Comparison of ENCODE assay signal across 24 mouse cellular contexts in the genomic region with DNA sequence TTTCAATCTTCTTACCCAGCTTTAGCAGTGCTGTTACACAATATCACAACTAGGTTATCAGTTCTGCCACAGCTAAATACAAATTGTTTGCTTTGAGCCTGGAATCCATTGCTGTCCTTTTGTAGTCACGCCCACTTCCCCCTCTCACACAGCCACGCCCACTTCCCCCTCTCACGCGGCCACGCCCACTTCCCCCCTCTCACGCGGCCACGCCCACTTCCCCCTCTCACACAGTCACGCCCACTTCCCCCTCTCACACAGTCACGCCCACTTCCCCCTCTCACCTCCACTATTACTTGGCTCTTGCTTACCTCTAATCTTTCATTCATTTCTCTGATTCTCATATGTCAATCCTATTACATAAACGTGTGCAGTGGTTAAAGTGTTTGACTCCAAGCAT. TPM values are rescaled to one million over a fixed set of nuclear protein-coding genes. Genes with fewer than 3 reads are reported as not detected.
DNase-seq lines count a peak whose midpoint lies in the region; ATAC-seq and TF ChIP-seq lines count a peak whose summit lies in the region.
"Had no signal": no experiment of that assay in that cellular context is flagged by ENCODE, and none has a peak within 500 bp of the region (broad histone marks: within the 10 kb centered on the region; RNA-seq: fewer than 3 reads in every experiment).

No protein-coding gene starts in this region.

- no peaks in the 10 kb centered on the region for H3K27me3 ChIP-seq in heart, embryonic 15.5 days
- H3K27me3 ChIP-seq in G1E (ENCODE audit: insufficient read depth, low read length): no peaks in the 10 kb centered on the region

- no peaks in the 10 kb centered on the region for H3K9me3 ChIP-seq in heart, embryonic 15.5 days (replicated peaks)
- no peaks in the 10 kb centered on the region for H3K9me3 ChIP-seq in G1E (replicated peaks)
- H3K9me3 ChIP-seq: embryonic facial prominence, embryonic 10.5 days; forebrain, embryonic 15.5 days; limb, embryonic 13.5 days; neural tube, embryonic 13.5 days had no signal

- H3K27ac ChIP-seq in heart, embryonic 15.5 days: 0 out of 2 replicates have a peak overlapping the region, but pooled peaks have one; percentile 6
- H3K27ac ChIP-seq: embryonic facial prominence, embryonic 10.5 days; forebrain, embryonic 15.5 days; limb, embryonic 13.5 days; macrophage; neural tube, embryonic 13.5 days had no signal

- 58% methylated on average over 11 of the region's 11 CpGs for WGBS in heart, embryonic 15.5 days

- H3K36me3 ChIP-seq in heart, embryonic 15.5 days: peaks cover 23% of the 10 kb centered on the region
- no peaks in the 10 kb centered on the region for H3K36me3 ChIP-seq in G1E (replicated peaks)
- H3K36me3 ChIP-seq: embryonic facial prominence, embryonic 10.5 days; forebrain, embryonic 15.5 days; limb, embryonic 13.5 days; neural tube, embryonic 13.5 days had no signal

- H3K4me2 ChIP-seq in heart, embryonic 15.5 days: no peak overlapping the region
- H3K4me2 ChIP-seq: forebrain, embryonic 15.5 days; heart, embryonic 11.5 days; limb, embryonic 13.5 days; lung, embryonic 14.5 days; neural tube, embryonic 13.5 days had no signal

- H3K9ac ChIP-seq in heart, embryonic 15.5 days: no peak overlapping the region
- H3K9ac ChIP-seq: forebrain, embryonic 15.5 days; limb, embryonic 13.5 days; lung, embryonic 14.5 days; neural tube, embryonic 13.5 days had no signal

- TF ChIP-seq CTCF in G1E (IDR thresholded peaks at IDR 0.05; ENCODE audit: low read depth, low read length): no peak

- no peak overlapping the region for H3K4me3 ChIP-seq in heart, embryonic 15.5 days
- no peak overlapping the region for H3K4me3 ChIP-seq in G1E (ENCODE audit: low read depth, low read length)
- H3K4me3 ChIP-seq: embryonic facial prominence, embryonic 10.5 days; erythroblast, embryonic 14.5 days; forebrain, embryonic 15.5 days; limb, embryonic 13.5 days; neural tube, embryonic 13.5 days had no signal

- DNase-seq in heart, adult 9 months (ENCODE audit: low spot score in 2 of 2): no peak
- DNase-seq in 416B (ENCODE audit: low read depth) (peak; percentile 68), G1E (ENCODE audit: low spot score) (no peak)
- DNase-seq in induced T-regulatory cell, adult 2 months (ENCODE audit: low read depth): peak; percentile 41
- DNase-seq in testis, postnatal 10 days (ENCODE audit: low spot score): no peak
- no peak for DNase-seq in adrenal gland, postnatal 25 days
- DNase-seq in yolk sac, embryonic 10.5 days (ENCODE audit: low spot score): no peak
- DNase-seq: adrenal gland, adult 2 months; cerebellum, postnatal 10 days; lung, embryonic 14.5 days; right cerebral cortex, postnatal 4 days had no signal

- ATAC-seq in heart, embryonic 15.5 days (replicated peaks; ENCODE audit: insufficient number of reproducible peaks, insufficient read depth, low FRiP score, low read depth): no peak
- ATAC-seq in G1E (ENCODE audit: extremely low read depth, insufficient number of reproducible peaks, low FRiP score, poor library complexity, severe bottlenecking): 0 out of 2 replicates have a peak, but pooled peaks have one; percentile 28
- ATAC-seq: forebrain, embryonic 15.5 days; intestine, embryonic 16.5 days had no signal

- H3K4me1 ChIP-seq in heart, embryonic 15.5 days (replicated peaks): peaks cover 8% of the 10 kb centered on the region
- H3K4me1 ChIP-seq in G1E (ENCODE audit: insufficient read depth, low read depth, low read length): no peaks in the 10 kb centered on the region
- H3K4me1 ChIP-seq: embryonic facial prominence, embryonic 10.5 days; forebrain, embryonic 15.5 days; limb, embryonic 13.5 days; neural tube, embryonic 13.5 days had no signal

RNA-seq across cellular contexts. Expression of gene Hand2, which starts 15.8 kb away (rescaled TPM):
- 8.7 and 11.8 TPM in 2 replicates for polyA plus RNA-seq in heart, embryonic 15.5 days (2015; fragmentation: Nextera tagmentation; extraction: Ambion mirVana)
- total RNA-seq in G1E (2014; fragmentation: Nextera tagmentation) (not detected in 2 replicates), G1E (2017) (not detected in 2 replicates)
- not detected in 2 replicates for polyA plus RNA-seq in G1E (2012)
- total RNA-seq in adrenal gland, postnatal 25 days (2021): 31.1 and 40.4 TPM in 2 replicates
- total RNA-seq: layer of hippocampus, adult 8-10 months; midbrain, postnatal 0 days had no signal
- polyA plus RNA-seq: C2C12; erythroblast, embryonic 14.5 days; forebrain, embryonic 15.5 days; hindbrain, embryonic 11.5 days; macrophage; midbrain, postnatal 0 days had no signal

Comparison
In these comparisons a context has a peak if more than half of its experiments do, and no peak if none do; other contexts are left out.
1. DNase-seq: peak in 416B (single experiment) and induced T-regulatory cell, adult 2 months (single experiment); none in heart, adult 9 months (0 of 2), G1E (single experiment), testis, postnatal 10 days (single experiment), adrenal gland, postnatal 25 days (single experiment) and yolk sac, embryonic 10.5 days (single experiment).
2. RNA of gene Hand2, which starts 15.8 kb away (total RNA-seq): 31.1 to 40.4 TPM in adrenal gland, postnatal 25 days; not detected in G1E; every median in the first group is over 10 times any median in the second.